Mouse (Mus musculus) stomach, embryonic 16.5 days (tissue): ENCODE measurements around the gene Hmg20b. TPM values are rescaled to one million over a fixed set of nuclear protein-coding genes. Genes with fewer than 3 reads are reported as not detected.

Experiments used
- ATAC-seq: fragments of 200-750 bp; cut with Nextera tagmentation; 2 replicates; pipeline ENCODE4 v1.8.0; 2017; ENCODE audit warnings: moderate number of reproducible peaks, moderate TSS enrichment; ENCODE audit not compliant: insufficient read depth, low FRiP score
- H3K27ac ChIP-seq: fragments of 300-500 bp; sonication (generic); 2 replicates; pipeline ENCODE4 v1.5.1; 2014; ENCODE audit warnings: low read length
- H3K27me3 ChIP-seq: fragments of 300-500 bp; sonication (generic); 2 replicates; pipeline ENCODE4 v1.6.1; 2014; ENCODE audit warnings: low read length, control low read depth, mixed read lengths; ENCODE audit not compliant: control insufficient read depth, insufficient read depth
- H3K36me3 ChIP-seq: fragments of 300-500 bp; sonication (generic); 2 replicates; pipeline ENCODE4 v1.6.1; 2014; ENCODE audit warnings: low read length; ENCODE audit not compliant: control insufficient read depth, insufficient read depth
- H3K4me1 ChIP-seq: fragments of 300-500 bp; sonication (generic); 2 replicates; pipeline ENCODE4 v1.6.1; 2014; ENCODE audit warnings: low read length, control low read depth, mixed read lengths; ENCODE audit not compliant: control insufficient read depth, insufficient read depth
- H3K4me2 ChIP-seq: fragments of 300-500 bp; sonication (generic); 2 replicates; pipeline ENCODE4 v1.6.1; 2014; ENCODE audit warnings: low read depth, low read length, mixed read lengths
- H3K4me3 ChIP-seq: fragments of 300-500 bp; sonication (generic); replicated peaks from 2 replicates; pipeline ENCODE4 v1.5.1; 2014; ENCODE audit warnings: mild to moderate bottlenecking, low read length
- H3K9ac ChIP-seq: fragments of 300-500 bp; sonication (generic); 2 replicates; pipeline ENCODE4 v1.6.1; 2014; ENCODE audit warnings: low read length
- H3K9me3 ChIP-seq: fragments of 300-500 bp; sonication (generic); replicated peaks from 2 replicates; pipeline ENCODE4 v1.6.1; 2016; ENCODE audit warnings: low read length, control low read depth; ENCODE audit not compliant: control insufficient read depth
- WGBS: fragments of 180-500 bp; shearing (Covaris S2); extraction: QIAGEN DNeasy Blood & Tissue Kit; methylation state at CpG from one replicate; pipeline ENCODE4 v1.1.7; 2014; 5-methylcytosine and 5-hydroxymethylcytosine counted together
- polyA plus RNA-seq: library from polyadenylated mRNA; unstranded; fragments of >200 nt; fragmentation: Nextera tagmentation; extraction: Ambion mirVana; gene quantifications from 2 replicates; pipeline ENCODE4 v1.2.1, GENCODE M21; 2015

The Hmg20b gene
- polyA plus RNA-seq, 1 experiment from 2014 or later, result 67.7 TPM

GRCm38 (mm10) chr10:81358841-81359240 lies 8.6 kb upstream of the Hmg20b start:
- Histone ChIP-seq H3K4me3 (peak overlapping the region; percentile 80), H3K9ac (peak overlapping the region; percentile 90), H3K4me2 (peak overlapping the region; percentile 99), H3K9me3 (no peaks in the 10 kb centered on the region), H3K4me1 (peaks cover 48% of the 10 kb centered on the region), H3K36me3 (0 out of 2 replicates have a peak, but pooled peaks cover 2% of the 10 kb centered on the region), H3K27ac (peak overlapping the region; percentile 42; the same call in 1 of the 2 replicates), H3K27me3 (peaks cover 9% of the 10 kb centered on the region; the same call in 1 of the 2 replicates)
- ATAC-seq, result no peak
- 56% methylated on average over 1 of the region's 1 CpGs for WGBS

DNA sequence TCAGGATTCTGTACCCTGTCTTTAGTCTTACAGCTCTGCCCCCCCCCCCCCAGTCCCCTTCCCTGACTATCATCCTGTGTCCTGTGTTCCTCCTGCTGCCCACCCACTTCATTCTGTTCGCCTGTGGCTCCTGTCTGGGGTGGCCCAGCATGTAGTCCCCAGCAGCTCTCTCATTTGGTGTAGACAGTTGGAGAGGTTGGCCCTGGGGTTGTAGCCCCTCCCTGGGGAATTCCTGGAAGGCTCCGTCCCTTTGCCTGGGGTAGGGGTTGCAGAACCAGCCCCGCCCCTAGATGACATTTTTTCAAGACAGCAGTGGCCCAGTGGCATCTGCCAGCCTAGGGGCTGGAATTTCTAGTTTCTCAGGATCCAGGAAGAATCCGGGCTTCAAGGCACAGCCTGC lies 7.9 kb upstream of the Hmg20b start:
- no peak overlapping the region for H3K27ac ChIP-seq
- peaks cover 3% of the 10 kb centered on the region; the same call in 1 of the 2 replicates for H3K27me3 ChIP-seq
- no peak for ATAC-seq
- WGBS, result 31% methylated on average over 4 of the region's 4 CpGs
- H3K4me1 ChIP-seq, result peaks cover 42% of the 10 kb centered on the region
- H3K9ac ChIP-seq, result peak overlapping the region; percentile 90
- H3K36me3 ChIP-seq, result 0 out of 2 replicates have a peak, but pooled peaks cover 2% of the 10 kb centered on the region
- peak overlapping the region; percentile 99 for H3K4me2 ChIP-seq
- H3K4me3 ChIP-seq, result peak overlapping the region; percentile 80
- H3K9me3 ChIP-seq, result no peaks in the 10 kb centered on the region

GRCm38 (mm10) chr10:81356991-81357844 lies 6.9 kb upstream of the Hmg20b start, which contains the start of gene Mfsd12:
TSS of gene Mfsd12 (plus strand) at chr10:81357491.
- Histone ChIP-seq H3K9me3 (no peaks in the 10 kb centered on the region), H3K4me2 (peak within 1 kb of the TSS; percentile 99), H3K27ac (peak within 1 kb of the TSS; percentile 27; the same call in 1 of the 2 replicates), H3K9ac (peak within 1 kb of the TSS; percentile 90), H3K36me3 (0 out of 2 replicates have a peak, but pooled peaks cover 2% of the 10 kb centered on the region), H3K4me3 (peak within 1 kb of the TSS; percentile 80), H3K27me3 (no peaks in the 10 kb centered on the region), H3K4me1 (peaks cover 34% of the 10 kb centered on the region)
- peak; percentile 87 for ATAC-seq
- 2% methylated on average over 79 of the region's 79 CpGs for WGBS

DNA sequence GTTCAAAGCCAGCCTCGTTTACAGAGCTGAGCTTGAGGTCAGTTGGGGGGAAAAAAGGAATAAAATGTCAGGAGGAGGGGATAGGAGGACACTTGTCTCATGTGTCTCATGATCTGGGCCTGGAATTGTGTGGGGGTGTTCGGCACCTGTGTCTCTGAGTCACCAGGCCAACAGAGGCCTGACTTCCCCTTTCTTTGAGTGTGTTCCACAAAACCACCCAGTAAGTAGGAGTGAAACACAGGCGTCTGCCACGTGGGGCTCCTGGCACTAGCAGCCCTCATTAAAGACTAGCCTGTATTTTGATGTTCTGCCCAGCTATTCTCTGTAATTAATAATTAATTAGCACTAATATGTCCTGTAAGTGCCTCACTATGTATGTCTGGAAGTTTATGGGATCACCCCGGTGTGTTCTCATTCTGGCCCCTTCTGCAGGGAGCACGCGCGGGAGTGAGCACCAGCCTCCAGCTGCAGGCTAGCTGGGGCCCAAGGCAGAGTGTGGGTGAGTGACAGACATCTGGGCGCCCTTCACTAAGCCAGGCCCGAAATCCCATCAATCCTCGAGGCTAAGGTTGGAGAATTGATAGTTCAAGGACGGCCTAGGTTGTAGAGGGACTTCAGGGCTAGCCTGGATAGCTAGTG lies 6.2 kb upstream of the Hmg20b start:
- Histone ChIP-seq H3K9ac (peak overlapping the region; percentile 65), H3K9me3 (no peaks in the 10 kb centered on the region), H3K27ac (peak overlapping the region; percentile 27; the same call in 1 of the 2 replicates), H3K4me3 (peak overlapping the region; percentile 80), H3K36me3 (0 out of 2 replicates have a peak, but pooled peaks cover 2% of the 10 kb centered on the region), H3K27me3 (no peaks in the 10 kb centered on the region), H3K4me1 (peaks cover 27% of the 10 kb centered on the region), H3K4me2 (peak overlapping the region; percentile 99)
- 49% methylated on average over 12 of the region's 12 CpGs for WGBS
- ATAC-seq, result no peak

DNA sequence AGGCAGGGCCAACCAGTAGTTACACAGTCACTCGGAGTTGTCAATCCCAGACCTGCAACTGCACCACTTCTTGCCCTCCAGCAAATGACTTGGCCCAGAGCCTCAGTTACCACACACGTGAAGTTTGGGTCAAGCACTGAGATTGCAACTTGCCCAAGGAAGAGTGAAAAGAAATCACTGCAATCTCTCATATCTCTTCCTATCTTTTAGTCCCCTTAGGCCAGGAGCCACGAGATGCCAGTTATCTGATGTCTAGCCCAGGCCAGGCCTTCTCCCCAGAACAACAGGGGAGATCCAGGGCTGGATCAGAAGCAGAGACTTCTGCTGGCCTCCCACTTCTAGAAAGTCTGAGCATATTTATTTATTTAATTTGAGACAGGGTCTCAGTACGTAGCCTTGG lies 5.3 kb upstream of the Hmg20b start:
- Histone ChIP-seq H3K27ac (no peak overlapping the region), H3K36me3 (no peaks in the 10 kb centered on the region), H3K4me1 (peaks cover 22% of the 10 kb centered on the region), H3K4me3 (no peak overlapping the region), H3K9ac (no peak overlapping the region), H3K4me2 (no peak overlapping the region), H3K9me3 (no peaks in the 10 kb centered on the region), H3K27me3 (no peaks in the 10 kb centered on the region)
- no peak for ATAC-seq
- 80% methylated on average over 4 of the region's 4 CpGs for WGBS

- Histone ChIP-seq H3K4me1 (peaks cover 21% of the 10 kb centered on the region), H3K4me2 (no peak overlapping the region), H3K27me3 (no peaks in the 10 kb centered on the region), H3K27ac (no peak overlapping the region), H3K9me3 (no peaks in the 10 kb centered on the region), H3K4me3 (no peak overlapping the region), H3K9ac (no peak overlapping the region), H3K36me3 (no peaks in the 10 kb centered on the region)
- 72% methylated on average over 9 of the region's 9 CpGs for WGBS
- ATAC-seq, result no peak
Observed at GRCm38 (mm10) chr10:81354738-81355477, 4.6 kb upstream of the Hmg20b start.

DNA sequence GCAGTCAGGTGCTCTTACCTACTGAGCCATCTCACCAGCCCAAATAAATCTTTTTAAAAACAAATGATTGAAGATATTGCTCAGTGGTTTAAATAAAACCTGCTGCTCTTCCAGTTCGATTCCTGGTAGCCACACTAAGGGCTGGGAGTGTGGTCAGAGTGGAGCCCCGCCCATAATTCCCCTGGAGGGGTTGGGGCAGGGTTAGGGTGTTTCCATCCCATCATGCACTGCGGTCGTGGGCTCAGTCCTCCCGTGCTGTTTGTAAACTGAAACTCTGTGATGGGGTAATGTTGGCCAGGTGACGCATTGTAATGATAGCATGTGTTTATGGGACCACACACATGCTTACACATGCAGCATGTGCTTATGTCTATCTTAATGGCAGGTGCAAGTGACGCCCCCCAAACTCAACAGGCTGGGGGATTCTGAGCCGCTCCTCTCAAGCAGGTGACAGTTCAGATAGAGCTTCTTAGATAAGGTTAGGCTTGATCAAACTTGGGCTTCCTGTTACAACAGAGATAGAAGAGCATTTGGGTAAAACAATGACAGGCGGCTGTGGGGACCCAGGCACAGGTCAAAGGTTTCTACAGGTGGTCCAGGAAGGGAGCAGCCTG lies 1.5 kb upstream of the Hmg20b start:
- no peak for ATAC-seq
- Histone ChIP-seq H3K36me3 (peaks cover 12% of the 10 kb centered on the region; the same call in 1 of the 2 replicates), H3K27me3 (no peaks in the 10 kb centered on the region), H3K27ac (no peak overlapping the region), H3K4me1 (peaks cover 27% of the 10 kb centered on the region), H3K4me3 (no peak overlapping the region), H3K4me2 (no peak overlapping the region), H3K9me3 (no peaks in the 10 kb centered on the region), H3K9ac (no peak overlapping the region)
- WGBS, result 13% methylated on average over 9 of the region's 9 CpGs

- Histone ChIP-seq H3K4me1 (peaks cover 31% of the 10 kb centered on the region), H3K36me3 (peaks cover 12% of the 10 kb centered on the region; the same call in 1 of the 2 replicates), H3K4me3 (peak overlapping the region; percentile 79), H3K9ac (peak overlapping the region; percentile 95), H3K27ac (peak overlapping the region; percentile 88), H3K4me2 (peak overlapping the region; percentile 94), H3K27me3 (no peaks in the 10 kb centered on the region), H3K9me3 (no peaks in the 10 kb centered on the region)
- WGBS, result under 1% methylated on average over 29 of the region's 29 CpGs
- peak; percentile 3 for ATAC-seq
Observed at GRCm38 (mm10) chr10:81349961-81350350, 324 bp downstream of the Hmg20b start.
